Mouse (Mus musculus) gastrocnemius, postnatal 14 days (tissue): ENCODE data around the gene Ttk. TPM values are rescaled to one million over a fixed set of nuclear protein-coding genes. Genes with fewer than 3 reads are reported as not detected.

Experiments used
- DNase-seq: peaks from one replicate; pipeline ENCODE4 v3.0.0; 2021; ENCODE audit warnings: mixed read lengths
- intact Hi-C: fragments of 180-260 bp; cut with DNase I; formaldehyde crosslinking; loops from one replicate; pipeline ENCODE4 v1.15.1; 2025; ENCODE audit warnings: low total_unique reads
- long read RNA-seq, 2 experiments: library from polyadenylated mRNA; stranded (forward); transcript quantifications; one replicate each; pipeline ENCODE4 v2.0.0; 2021
- total RNA-seq, 2 experiments: library from RNA; stranded (reverse); gene quantifications; 2 replicates each; pipeline ENCODE4 v1.2.3; 2021

Gene Ttk
- total RNA-seq: 1 to 10 TPM; 2.1 to 2.7 TPM
- long read RNA-seq, experiment 1: 0 reads
- long read RNA-seq, experiment 2, partial matches to known transcripts: 0 of 2 reads
- long read RNA-seq, experiment 2, other reads (novel, unspliced or antisense): 0 of 2 reads

DNA sequence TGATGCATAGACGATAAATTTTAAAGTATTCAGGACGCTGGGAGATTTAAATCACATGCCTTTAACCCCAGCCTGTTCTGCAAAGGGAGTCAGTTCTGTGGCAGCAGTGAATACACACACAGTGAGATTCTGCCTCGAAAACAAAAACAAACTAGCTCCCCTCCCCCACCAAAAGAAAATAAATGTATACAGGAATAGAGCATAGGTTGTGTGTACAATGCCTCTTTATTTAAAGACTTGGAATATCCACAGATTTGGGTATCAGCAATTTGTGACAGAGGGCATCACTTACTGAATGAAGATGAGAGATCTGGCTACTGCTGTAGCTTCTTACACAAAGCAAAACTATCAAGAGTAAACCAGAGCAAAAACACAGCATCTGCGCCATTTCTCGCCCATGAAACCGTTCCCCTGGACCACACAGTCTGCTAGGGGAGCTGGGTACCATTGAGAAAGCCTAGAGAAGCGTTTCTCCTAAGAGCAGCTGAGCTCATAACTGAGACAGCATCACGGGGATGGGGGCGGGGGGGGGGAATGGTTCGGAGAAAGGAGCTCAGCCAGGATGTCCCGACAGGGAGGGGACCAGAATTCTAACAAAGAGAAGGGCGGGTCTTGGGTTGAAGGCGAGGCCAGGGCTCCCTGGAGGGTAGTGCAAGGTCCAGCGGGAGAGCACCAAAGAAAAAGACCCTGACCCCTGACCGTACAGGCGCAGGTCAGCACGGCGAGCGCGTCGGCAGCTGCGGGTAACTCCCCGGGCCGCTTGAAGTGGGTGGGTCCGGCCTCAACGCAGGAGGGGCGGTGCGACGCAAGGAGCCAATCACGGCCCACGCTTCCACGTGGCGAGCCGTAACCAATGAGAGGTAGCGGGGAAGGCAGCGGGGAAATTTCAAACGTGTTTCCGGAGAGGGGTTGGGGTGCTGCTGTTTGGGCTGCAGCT is at the start of gene Ttk:
Gene Ttk (plus strand): TSS at position 879 of the 937 bp plus-strand sequence.
- DNase-seq: peak; percentile 91
- intact Hi-C loops: no loop called here

DNA sequence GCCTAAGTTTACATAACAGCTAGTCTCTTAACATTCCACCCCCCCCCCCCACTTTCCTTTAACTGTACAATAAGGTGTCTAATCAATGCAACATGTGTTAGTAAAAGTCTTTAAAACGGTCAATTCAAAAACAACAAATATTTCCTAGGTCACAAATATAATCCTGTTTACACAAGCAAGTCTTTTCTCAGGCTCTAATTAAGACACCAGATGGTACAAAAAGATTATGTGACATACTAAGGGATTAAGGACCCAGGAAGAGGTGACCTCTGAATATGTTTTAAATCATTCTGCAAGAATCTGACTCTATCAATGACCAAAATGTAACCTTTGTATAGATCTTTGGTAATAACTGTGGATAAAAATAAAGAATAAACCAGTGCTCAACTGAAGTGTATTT is 49.0 kb upstream of the Ttk start:
- no peak for DNase-seq
- intact Hi-C loops: no loop called here

DNA sequence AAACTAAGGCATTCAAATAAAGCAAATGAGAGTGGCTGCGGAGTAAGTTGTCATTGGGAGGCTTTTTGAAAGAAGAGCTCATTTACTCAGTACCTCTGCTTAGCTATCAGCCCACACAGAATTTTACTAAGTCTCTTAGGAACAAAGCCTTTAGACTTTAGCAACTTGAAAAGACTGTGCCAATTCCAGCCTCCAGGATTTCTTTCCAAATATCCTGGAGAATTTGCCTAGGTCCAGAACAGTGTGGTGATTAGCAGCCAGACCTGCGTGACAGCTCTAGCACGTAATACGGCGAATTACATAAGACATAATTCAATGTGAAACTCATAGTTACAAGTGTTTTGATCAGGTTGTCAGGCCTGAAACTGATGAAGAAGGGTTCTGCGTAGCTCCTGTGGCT is 45.2 kb upstream of the Ttk start:
- DNase-seq: no peak
- intact Hi-C loops: no loop called here

DNA sequence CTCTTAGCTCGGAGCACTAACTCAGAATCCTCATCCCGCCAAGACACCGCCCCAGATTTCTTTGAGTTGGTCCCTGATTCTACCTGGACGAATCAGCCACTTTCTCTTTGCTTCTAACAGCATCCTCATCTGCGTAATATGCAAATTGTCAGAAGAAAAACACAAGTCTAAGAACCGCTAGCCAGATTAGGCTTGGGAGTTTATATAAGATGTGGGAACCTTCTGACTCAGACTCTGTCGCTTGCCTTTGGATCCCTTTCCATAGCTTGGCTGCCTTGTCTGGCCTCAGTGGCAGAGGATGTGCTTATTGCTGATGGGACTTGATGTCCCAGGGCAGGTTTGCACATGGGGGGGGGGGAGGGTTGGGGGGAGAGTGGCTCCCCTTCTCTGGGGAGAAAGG is 37.6 kb upstream of the Ttk start:
- intact Hi-C loops: no loop called here

DNA sequence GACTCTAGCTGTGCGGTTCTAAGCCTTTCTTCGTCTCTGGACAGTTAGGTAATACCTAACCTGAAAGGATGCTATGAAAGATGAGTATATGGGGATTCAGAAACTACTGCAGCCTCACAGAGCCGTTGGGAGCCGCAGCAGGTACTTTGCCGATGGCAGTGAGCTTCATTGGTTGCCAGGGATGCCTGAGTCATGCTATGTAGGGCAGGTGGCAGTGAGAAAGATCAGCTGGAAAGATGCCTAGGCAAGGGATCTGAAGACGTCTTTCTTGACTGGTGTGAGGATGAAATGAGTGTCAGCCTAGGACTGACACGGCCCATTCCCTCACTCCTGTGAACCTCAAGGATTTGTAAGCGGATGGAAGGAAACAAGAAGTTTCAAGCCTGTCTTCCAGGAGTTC is 36.6 kb upstream of the Ttk start:
- DNase-seq: no peak
- intact Hi-C loops: no loop called here

More for the DNA sequence above, 37.6 kb upstream of the Ttk start:
- DNase-seq: no peak

DNA sequence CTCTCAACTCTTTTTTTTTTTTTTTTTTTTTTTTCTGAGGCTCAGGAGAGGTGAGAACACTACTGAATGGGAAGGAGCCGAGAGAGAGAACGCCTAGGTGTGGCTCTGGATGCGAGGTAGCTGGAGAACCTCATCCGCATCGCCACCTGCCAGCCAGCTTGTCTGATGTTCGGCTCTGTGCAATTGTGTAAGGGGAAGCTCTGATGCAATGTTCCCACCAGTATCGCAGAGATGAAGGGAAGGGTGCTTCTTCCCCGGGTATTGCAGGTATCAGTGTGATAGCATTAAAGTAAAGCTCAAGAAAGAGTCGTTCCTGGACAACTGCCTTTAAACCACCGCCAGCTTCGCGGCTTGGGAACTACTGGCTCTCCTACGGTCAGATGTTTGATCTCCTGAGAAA is 30.1 kb upstream of the Ttk start:
- intact Hi-C loops: no loop called here
- DNase-seq: no peak

DNA sequence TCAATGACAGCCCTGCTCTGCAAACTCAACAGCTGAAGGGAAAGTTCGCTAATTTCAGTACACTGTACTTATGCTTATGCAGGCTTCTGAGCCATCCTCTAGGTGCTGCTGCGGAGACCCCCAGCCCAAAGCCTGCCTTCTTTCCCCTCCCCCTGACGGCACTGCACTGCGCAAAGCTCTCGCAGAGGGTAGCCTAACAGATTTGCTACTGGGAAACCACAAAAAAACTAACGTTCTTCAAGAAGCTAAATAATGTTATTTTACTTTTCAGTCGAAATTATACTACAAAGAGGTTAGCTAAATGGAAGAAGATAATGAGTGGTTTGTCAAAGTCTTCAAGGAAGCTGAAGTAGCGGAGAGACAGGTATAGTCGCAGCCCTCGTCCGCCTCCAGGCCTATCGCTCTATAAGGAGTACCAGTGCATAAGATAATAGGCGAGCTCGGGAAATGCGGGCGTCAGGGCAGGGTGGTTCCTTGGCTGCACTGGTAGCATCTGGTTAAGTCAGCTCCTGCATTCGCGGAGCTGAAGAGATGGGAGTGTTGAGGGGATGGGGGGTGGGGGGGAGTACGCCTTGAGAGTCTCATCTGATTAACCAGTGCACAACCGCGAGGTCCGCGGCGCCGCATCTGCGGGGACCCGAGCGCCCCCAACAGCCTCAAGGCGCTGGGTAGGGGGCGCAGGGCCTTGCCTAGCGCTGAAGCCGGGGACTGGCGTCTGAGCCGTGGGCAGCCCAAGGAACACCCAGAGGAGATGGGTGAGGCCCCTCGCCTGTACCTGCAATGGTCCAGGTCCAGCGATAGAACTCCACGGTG is 29.1 kb upstream of the Ttk start:
- DNase-seq: no peak
- intact Hi-C loops: loop anchor here (5.0 kb wide), 1 partner anchor 97 kb away; no protein-coding TSS in a partner anchor

DNA sequence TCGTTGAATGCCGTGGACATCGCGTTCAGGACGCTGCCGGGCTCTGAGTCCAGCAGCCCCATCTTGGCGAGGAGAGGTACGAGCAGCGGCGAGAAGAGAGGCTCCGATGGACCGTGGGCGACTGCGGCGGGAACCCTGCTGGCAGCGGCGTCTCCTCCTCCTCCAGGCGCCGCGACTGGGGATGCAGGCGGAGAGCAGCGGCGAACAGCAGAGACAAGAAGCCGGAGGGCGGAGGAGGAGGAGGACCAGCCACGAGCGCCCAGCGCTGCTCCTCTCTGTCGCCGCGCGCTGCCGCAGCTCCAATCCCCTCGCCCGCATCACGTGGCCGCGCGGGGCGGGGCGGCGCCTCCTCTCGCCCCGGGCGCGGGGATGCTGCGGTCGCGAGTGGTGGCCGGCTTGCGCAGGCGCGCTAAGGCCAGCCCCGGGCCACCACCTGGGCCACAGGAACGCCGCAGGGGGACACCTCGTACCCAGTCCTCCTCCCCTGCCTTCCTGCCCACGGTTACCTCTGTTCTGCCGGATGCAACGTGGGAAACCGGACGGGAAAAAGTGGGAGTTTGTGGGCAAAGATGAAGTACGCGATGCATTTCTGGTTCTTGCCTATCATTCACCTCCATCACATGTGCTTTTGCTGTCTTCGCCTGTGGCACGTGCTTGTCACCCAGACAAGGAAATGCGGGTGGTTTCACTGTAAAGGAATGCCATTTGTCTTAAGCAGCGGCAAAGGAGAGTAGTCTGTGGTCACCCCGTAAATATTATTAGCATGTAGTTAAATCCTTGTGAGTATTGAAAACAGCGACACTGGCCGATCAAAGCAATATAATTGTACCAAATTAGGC is 28.3 kb upstream of the Ttk start, which contains the start of gene Elovl4:
Gene Elovl4 (minus strand): TSS at position 301 of the 839 bp plus-strand sequence.
- DNase-seq: peak; percentile 44
- intact Hi-C loops: loop anchor here (5.0 kb wide), 1 partner anchor 96 kb away; no protein-coding TSS in a partner anchor

DNA sequence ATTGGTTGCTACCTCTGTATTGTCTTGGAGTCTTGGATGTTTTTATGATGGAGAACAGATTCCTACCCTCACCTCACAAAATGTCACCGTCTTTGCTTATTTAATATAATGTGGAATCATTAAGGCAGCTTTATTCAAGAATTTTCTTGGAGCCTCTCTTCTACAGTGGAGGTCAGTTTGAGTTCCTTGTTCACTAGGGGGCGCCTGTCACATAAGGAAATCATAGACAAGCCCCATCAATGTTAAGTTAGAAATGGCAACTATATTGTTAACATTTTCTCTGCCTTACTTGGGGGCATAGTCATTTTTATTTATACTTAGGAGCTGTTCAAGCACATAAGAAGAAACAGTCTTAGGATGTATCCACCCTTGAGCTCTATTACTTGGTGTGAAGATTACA is 26.9 kb upstream of the Ttk start:
- intact Hi-C loops: loop anchor here (5.0 kb wide), 1 partner anchor 95 kb away; no protein-coding TSS in a partner anchor
- peak; percentile 15 for DNase-seq

DNA sequence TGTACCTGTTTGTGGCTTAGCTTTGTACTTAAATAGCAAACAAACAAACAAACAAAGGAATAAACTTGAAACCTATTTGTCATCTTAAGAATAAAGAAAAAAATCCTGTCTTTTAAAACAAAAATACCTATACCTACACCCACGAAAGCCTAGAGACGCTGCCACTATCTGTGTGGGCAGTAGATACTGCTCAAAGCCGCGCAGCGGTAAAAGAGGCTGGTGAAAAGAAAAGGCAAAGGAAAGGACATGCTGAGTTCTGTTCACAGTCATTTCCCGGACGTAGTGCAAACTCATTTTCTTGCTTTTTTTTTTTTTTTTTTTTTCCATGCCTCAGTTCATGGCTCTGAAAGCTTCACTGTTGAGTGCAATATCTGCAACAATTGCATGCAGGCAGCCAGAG is 15.3 kb upstream of the Ttk start:
- intact Hi-C loops: no loop called here
- no peak for DNase-seq

DNA sequence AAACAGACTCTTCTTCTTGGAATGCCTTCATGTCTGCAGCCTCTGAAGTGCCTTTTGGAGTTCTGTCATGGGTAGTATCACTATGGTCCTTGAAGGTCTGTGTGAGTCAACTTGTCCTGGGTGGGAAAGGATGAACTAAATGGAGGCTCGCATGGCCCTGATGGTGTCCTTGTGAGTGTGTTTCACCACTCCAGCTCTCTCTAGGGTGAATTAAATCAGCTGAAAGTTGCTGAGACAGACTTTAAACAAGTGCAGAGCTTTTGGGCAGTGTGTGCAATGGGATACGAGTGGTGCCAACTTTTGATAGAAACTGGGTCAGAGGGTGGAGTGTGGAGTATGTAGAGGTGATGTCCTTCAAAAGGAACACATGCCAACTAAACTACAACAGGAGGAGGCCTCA is 13.5 kb upstream of the Ttk start:
- intact Hi-C loops: no loop called here
- DNase-seq: no peak

DNA sequence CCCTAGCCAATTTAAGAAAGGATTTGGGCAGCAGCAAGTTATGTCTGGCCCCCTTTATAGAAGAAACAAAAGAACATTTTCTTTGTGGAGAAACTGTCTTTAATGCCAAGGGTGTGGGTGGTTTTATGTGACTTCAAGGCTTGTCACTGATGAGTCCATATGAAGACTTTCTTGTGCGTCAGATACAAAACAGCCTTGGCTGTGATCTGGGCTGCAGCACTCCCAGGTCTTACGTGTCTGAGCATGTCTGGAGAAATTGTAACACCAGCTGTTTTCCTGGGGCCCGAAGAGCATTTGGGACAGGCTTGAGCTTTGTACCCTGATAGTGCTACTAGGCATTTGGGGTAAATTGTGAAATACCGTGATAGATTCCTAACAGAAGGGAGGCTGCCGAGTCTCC is 11.6 kb upstream of the Ttk start:
- no peak for DNase-seq
- intact Hi-C loops: no loop called here

DNA sequence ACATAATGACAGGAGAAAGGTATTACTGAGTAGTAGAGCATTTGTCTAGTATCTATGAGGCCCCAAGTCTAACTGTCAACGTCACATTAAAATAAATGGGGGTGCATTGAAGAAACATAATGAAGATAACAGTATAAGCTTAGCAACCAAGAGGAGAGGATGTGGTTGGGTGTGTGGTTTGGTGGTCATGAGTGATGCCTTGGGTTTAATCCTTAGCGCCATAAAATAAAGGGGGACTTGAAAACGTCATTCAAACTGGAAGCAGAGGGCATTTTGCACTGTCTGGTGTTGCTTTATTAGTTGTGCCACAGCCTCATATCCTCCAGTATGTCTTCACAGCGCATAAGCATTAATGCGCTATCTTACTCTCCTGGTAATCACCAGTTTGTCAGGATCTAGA is 4.6 kb upstream of the Ttk start:
- intact Hi-C loops: no loop called here

DNA sequence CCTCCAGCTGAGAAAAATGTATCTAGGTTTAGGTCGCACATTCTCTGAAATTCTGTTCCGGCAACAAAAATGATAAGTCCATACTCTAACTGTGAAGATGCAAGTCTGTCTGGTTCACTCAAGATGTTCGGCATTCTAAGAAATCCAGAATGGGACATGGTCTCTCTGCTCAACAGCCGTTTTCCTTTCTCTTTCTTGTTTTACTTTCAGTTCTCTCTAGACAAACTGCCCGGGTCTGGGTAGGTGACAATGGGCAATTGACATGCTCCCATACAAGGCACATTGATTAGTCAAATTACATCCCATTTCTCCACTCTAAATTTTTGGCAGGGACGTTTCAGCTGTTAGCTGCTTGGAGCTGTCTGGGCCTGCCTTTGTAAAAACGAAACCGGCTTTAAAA is 3.3 kb upstream of the Ttk start:
- DNase-seq: no peak
- intact Hi-C loops: no loop called here

More for the DNA sequence above, 4.6 kb upstream of the Ttk start:
- no peak for DNase-seq

DNA sequence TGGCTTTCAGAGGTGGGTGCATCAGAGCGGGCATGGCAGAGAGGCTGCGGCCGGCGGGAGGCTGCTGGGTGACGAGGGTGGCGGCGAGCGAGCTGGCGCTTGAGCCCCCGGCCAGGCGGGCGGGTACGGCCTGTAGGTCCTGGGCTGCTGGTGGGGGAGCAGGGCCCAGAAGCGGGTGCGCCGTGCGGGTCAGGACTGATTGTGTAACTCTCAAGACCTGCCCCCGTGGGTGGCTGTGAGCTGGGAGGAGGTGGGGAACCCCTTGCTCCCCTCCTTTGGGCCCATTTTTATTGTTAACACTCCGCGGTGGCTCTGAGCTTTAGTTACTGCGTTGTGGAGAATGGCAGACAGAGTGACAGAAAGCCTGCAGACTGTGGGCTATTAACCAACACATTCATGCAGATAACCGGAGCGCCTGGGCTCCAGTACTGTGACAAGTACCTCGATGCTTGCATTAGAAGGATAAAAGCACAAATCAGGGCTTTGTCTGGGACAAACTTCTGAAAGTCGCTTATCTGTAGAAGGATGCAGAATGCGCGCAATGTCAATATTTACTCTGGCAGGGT is 342 bp downstream of the Ttk start:
- no peak for DNase-seq
- intact Hi-C loops: no loop called here

DNA sequence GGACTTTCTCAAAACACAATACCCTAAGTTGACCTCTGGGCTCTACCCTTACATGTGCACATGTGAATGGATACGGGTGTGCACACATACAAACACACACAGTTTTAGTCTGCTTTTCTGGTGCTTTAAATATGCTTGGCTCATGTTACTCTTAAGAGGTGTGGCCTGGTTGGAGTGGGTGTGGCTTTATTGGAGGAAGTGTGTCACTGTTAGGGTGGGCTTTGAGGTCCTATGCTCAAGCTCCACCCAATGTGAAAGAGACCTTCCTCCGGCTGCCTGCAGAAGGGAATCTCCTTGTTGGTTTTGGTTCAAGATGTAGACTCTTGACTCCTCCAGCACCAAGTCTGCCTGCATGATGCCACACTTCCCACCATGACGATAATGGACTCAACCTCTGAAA is 18.0 kb downstream of the Ttk start:
- no peak for DNase-seq
- intact Hi-C loops: no loop called here

DNA sequence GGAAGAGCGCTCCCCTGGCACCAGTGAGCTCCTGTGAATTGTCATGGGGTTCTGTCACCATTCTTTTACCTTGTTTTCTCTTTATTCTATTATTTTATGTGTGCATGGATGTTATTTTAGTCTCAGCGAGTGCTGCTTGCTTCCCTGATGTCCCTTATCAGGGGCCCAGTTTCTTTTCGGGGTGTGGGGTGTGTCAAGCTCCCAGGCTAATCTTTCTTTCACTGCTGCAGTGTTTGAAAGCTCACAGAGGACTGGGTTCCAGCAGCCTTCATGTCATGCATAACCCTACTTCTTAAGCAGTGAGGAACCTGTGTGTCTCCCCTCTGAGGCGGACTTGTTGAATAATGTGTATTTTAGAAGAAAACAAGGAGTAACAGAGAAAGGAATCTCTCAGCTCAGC is 30.7 kb downstream of the Ttk start:
- DNase-seq: no peak
- intact Hi-C loops: no loop called here

DNA sequence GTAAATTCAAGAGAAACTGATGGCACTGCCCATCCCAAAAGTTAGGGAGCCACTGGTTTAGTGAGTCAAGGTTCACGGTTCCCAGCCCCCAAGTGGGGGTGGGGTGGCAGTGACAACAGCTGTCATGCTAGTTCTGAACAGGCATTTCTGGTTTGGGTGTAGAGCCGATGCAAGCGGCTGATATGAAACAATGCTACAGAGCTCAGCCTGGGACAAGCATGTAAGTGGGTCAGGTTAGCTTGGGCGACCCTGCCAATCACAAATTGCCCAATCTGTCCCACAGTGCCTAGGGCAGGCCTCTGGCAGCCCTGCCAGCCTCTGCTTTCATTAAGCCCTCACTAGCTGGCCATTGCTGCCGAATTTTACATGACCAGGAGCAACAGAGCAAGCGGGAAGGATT is 47.7 kb downstream of the Ttk start:
- intact Hi-C loops: no loop called here
- DNase-seq: no peak

DNA sequence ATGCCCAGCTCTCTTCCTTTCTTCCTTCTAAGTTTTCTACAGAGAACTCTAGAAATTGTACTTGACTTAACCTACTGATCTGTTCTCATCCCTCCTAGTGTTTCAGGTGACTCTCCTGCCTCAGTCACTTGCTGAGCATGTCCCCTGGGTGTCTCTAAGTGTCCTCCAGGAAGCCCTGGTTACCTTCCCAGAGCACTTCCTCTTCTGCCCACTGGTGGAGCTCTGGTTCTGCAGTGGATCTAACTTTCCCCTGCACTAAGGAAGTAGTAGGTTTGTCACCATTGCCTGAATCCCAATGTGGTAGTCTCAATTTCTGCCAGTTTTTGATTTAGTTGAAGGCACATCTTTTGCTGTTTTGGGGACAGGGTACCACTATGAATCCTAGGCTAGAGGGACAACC is 51.7 kb downstream of the Ttk start:
- intact Hi-C loops: no loop called here

More for the DNA sequence above, 51.7 kb downstream of the Ttk start:
- DNase-seq: no peak
